Mouse (Mus musculus): Measurements from ENCODE around the gene Ubc. TPM values are rescaled to one million over a fixed set of nuclear protein-coding genes. Genes with fewer than 3 reads are reported as not detected.
"Not testable (repeated sequence)": the region's sequence is repeated elsewhere in the genome, so short reads cannot be mapped to it uniquely, and the experiment has no call there.

Ubc gene
- polyA plus RNA-seq (2014; fragmentation: Nextera tagmentation; extraction: Ambion mirVana) = 1,057 and 1,103 TPM in 2 replicates

- DNase-seq = peak; percentile 94
- no peak for TF ChIP-seq CTCF (IDR thresholded peaks at IDR 0.05; ENCODE audit: low read depth)
- H3K27me3 ChIP-seq (ENCODE audit: insufficient read depth, low read length) = no peaks in the 10 kb centered on the region
- H3K4me2 ChIP-seq = peak within 1 kb of the TSS; percentile 80
- peak; percentile 59 for ATAC-seq (ENCODE audit: insufficient read depth)
- peak within 1 kb of the TSS; percentile 100 for H3K4me3 ChIP-seq (ENCODE audit: low read depth, low read length)
- under 1% methylated on average over 69 of the region's 69 CpGs for WGBS
- peaks cover 16% of the 10 kb centered on the region for H3K4me1 ChIP-seq (ENCODE audit: insufficient read depth)
- H3K36me3 ChIP-seq (ENCODE audit: insufficient read depth) = peaks cover 21% of the 10 kb centered on the region
- peak within 1 kb of the TSS; percentile 99 for H3K9ac ChIP-seq
- peak within 1 kb of the TSS; percentile 100 for H3K27ac ChIP-seq (ENCODE audit: low read depth)
- no peaks in the 10 kb centered on the region for H3K9me3 ChIP-seq (ENCODE audit: low read depth, low read length)
Observed at GRCm38 (mm10) chr5:125389579-125390441, at the start of gene Ubc. TSS of gene Ubc (minus strand) at chr5:125390202.

GRCm38 (mm10) chr5:125434347-125434746 is 44.3 kb upstream of the Ubc start:
- not testable (repeated sequence) for H3K27me3 ChIP-seq (ENCODE audit: insufficient read depth, low read length); H3K27ac ChIP-seq (ENCODE audit: low read depth); H3K4me1 ChIP-seq (ENCODE audit: insufficient read depth); ATAC-seq (ENCODE audit: insufficient read depth); DNase-seq; H3K9me3 ChIP-seq (ENCODE audit: low read depth, low read length); H3K9ac ChIP-seq
- H3K4me3 ChIP-seq (ENCODE audit: low read depth, low read length) = peak overlapping the region; percentile 92
- peak; percentile 49 for TF ChIP-seq CTCF (IDR thresholded peaks at IDR 0.05; ENCODE audit: low read depth)
- peaks cover 24% of the 10 kb centered on the region for H3K36me3 ChIP-seq (ENCODE audit: insufficient read depth)
- 55% methylated on average over 15 of the region's 15 CpGs for WGBS
- peak overlapping the region; percentile 97 for H3K4me2 ChIP-seq

GRCm38 (mm10) chr5:125433793-125434337 is 43.9 kb upstream of the Ubc start, which contains the start of gene Dhx37:
TSS of gene Dhx37 (minus strand) at chr5:125434121.
- Histone ChIP-seq H3K4me1 (ENCODE audit: insufficient read depth) (peaks cover 6% of the 10 kb centered on the region; the same call in 1 of the 2 replicates), H3K4me2 (peak within 1 kb of the TSS; percentile 97), H3K27ac (ENCODE audit: low read depth) (peak within 1 kb of the TSS; percentile 54; the same call in 1 of the 2 replicates), H3K9me3 (ENCODE audit: low read depth, low read length) (no peaks in the 10 kb centered on the region), H3K9ac (peak within 1 kb of the TSS; percentile 91), H3K4me3 (ENCODE audit: low read depth, low read length) (peak within 1 kb of the TSS; percentile 92), H3K27me3 (ENCODE audit: insufficient read depth, low read length) (no peaks in the 10 kb centered on the region), H3K36me3 (ENCODE audit: insufficient read depth) (peaks cover 29% of the 10 kb centered on the region)
- ATAC-seq (ENCODE audit: insufficient read depth) (peak; percentile 98), DNase-seq (peak; percentile 98)
- no peak for TF ChIP-seq CTCF (IDR thresholded peaks at IDR 0.05; ENCODE audit: low read depth)
- under 1% methylated on average over 46 of the region's 46 CpGs for WGBS

- 98% methylated on average over 2 of the region's 2 CpGs for WGBS
- not testable (repeated sequence) for H3K4me3 ChIP-seq (ENCODE audit: low read depth, low read length); ATAC-seq (ENCODE audit: insufficient read depth); DNase-seq; H3K27ac ChIP-seq (ENCODE audit: low read depth); H3K9me3 ChIP-seq (ENCODE audit: low read depth, low read length); H3K4me2 ChIP-seq; H3K9ac ChIP-seq; H3K27me3 ChIP-seq (ENCODE audit: insufficient read depth, low read length); H3K4me1 ChIP-seq (ENCODE audit: insufficient read depth)
- peaks cover 44% of the 10 kb centered on the region for H3K36me3 ChIP-seq (ENCODE audit: insufficient read depth)
Observed at GRCm38 (mm10) chr5:125432324-125432723, 42.3 kb upstream of the Ubc start.

- no peak for TF ChIP-seq CTCF (IDR thresholded peaks at IDR 0.05; ENCODE audit: low read depth)
- ATAC-seq (ENCODE audit: insufficient read depth) = no peak
- no peak overlapping the region for H3K4me2 ChIP-seq
- H3K27me3 ChIP-seq (ENCODE audit: insufficient read depth, low read length) = no peaks in the 10 kb centered on the region
- peaks cover 98% of the 10 kb centered on the region for H3K36me3 ChIP-seq (ENCODE audit: insufficient read depth)
- H3K4me1 ChIP-seq (ENCODE audit: insufficient read depth) = no peaks in the 10 kb centered on the region
- H3K9me3 ChIP-seq (ENCODE audit: low read depth, low read length) = no peaks in the 10 kb centered on the region
- no peak overlapping the region for H3K27ac ChIP-seq (ENCODE audit: low read depth)
- H3K9ac ChIP-seq = no peak overlapping the region
- WGBS = 89% methylated on average over 10 of the region's 10 CpGs
- no peak for DNase-seq
- no peak overlapping the region for H3K4me3 ChIP-seq (ENCODE audit: low read depth, low read length)
Observed at GRCm38 (mm10) chr5:125426343-125426742, 36.3 kb upstream of the Ubc start.

- H3K9me3 ChIP-seq (ENCODE audit: low read depth, low read length) = no peaks in the 10 kb centered on the region
- 94% methylated on average over 10 of the region's 10 CpGs for WGBS
- H3K4me1 ChIP-seq (ENCODE audit: insufficient read depth) = no peaks in the 10 kb centered on the region
- TF ChIP-seq CTCF (IDR thresholded peaks at IDR 0.05; ENCODE audit: low read depth) = no peak
- H3K9ac ChIP-seq = no peak overlapping the region
- no peak overlapping the region for H3K4me3 ChIP-seq (ENCODE audit: low read depth, low read length)
- peaks cover 98% of the 10 kb centered on the region for H3K36me3 ChIP-seq (ENCODE audit: insufficient read depth)
- no peak overlapping the region for H3K4me2 ChIP-seq
- DNase-seq (no peak), ATAC-seq (ENCODE audit: insufficient read depth) (no peak)
- no peak overlapping the region for H3K27ac ChIP-seq (ENCODE audit: low read depth)
- no peaks in the 10 kb centered on the region for H3K27me3 ChIP-seq (ENCODE audit: insufficient read depth, low read length)
Observed at GRCm38 (mm10) chr5:125425698-125426276, 35.8 kb upstream of the Ubc start.

- Histone ChIP-seq H3K27ac (ENCODE audit: low read depth) (no peak overlapping the region), H3K36me3 (ENCODE audit: insufficient read depth) (peaks cover 97% of the 10 kb centered on the region), H3K4me1 (ENCODE audit: insufficient read depth) (no peaks in the 10 kb centered on the region), H3K4me3 (ENCODE audit: low read depth, low read length) (no peak overlapping the region), H3K9ac (no peak overlapping the region), H3K4me2 (no peak overlapping the region), H3K27me3 (ENCODE audit: insufficient read depth, low read length) (no peaks in the 10 kb centered on the region), H3K9me3 (ENCODE audit: low read depth, low read length) (no peaks in the 10 kb centered on the region)
- ATAC-seq (ENCODE audit: insufficient read depth) (no peak), DNase-seq (no peak)
- WGBS = 81% methylated on average over 11 of the region's 11 CpGs
- TF ChIP-seq CTCF (IDR thresholded peaks at IDR 0.05; ENCODE audit: low read depth) = no peak
Observed at GRCm38 (mm10) chr5:125419124-125419523, 29.1 kb upstream of the Ubc start.
